Mouse (Mus musculus) stomach, postnatal 0 days (tissue): ENCODE measurements around the gene Lclat1. TPM values are rescaled to one million over a fixed set of nuclear protein-coding genes. Genes with fewer than 3 reads are reported as not detected.

ENCODE experiments used
- ATAC-seq: fragments of 200-750 bp; cut with Nextera tagmentation; 2 replicates; pipeline ENCODE4 v1.8.0; 2017; ENCODE audit not compliant: low FRiP score, low TSS enrichment
- DNase-seq: peaks from one replicate; pipeline ENCODE4 v3.0.0-alpha.2; 2016; ENCODE audit warnings: low spot score
- H3K27ac ChIP-seq: fragments of 300-500 bp; sonication (generic); replicated peaks from 2 replicates; pipeline ENCODE4 v1.5.1; 2014; ENCODE audit warnings: mild to moderate bottlenecking, control low read depth
- H3K27me3 ChIP-seq: fragments of 300-500 bp; sonication (generic); 2 replicates; pipeline ENCODE4 v1.6.1; 2014; ENCODE audit warnings: low read length; ENCODE audit not compliant: control insufficient read depth, insufficient read depth
- H3K36me3 ChIP-seq: fragments of 300-500 bp; sonication (generic); 2 replicates; pipeline ENCODE4 v1.6.1; 2014; ENCODE audit warnings: low read length, mixed read lengths; ENCODE audit not compliant: control insufficient read depth, insufficient read depth
- H3K4me1 ChIP-seq: fragments of 300-500 bp; sonication (generic); replicated peaks from 2 replicates; pipeline ENCODE4 v1.6.1; 2014; ENCODE audit warnings: antibody characterized with exemption; ENCODE audit not compliant: control insufficient read depth, insufficient read depth
- H3K4me2 ChIP-seq: fragments of 300-500 bp; sonication (generic); replicated peaks from 2 replicates; pipeline ENCODE4 v1.6.1; 2014; ENCODE audit warnings: low read depth, mild to moderate bottlenecking, control low read depth, moderate library complexity
- H3K4me3 ChIP-seq: fragments of 300-500 bp; sonication (generic); 2 replicates; pipeline ENCODE4 v1.5.1; 2014; ENCODE audit warnings: low read depth, low read length, control low read depth
- H3K9ac ChIP-seq: fragments of 300-500 bp; sonication (generic); 2 replicates; pipeline ENCODE4 v1.6.1; 2014; ENCODE audit warnings: mild to moderate bottlenecking, low read length, control low read depth, mixed read lengths
- H3K9me3 ChIP-seq: fragments of 300-500 bp; sonication (generic); 2 replicates; pipeline ENCODE4 v1.6.1; 2016; ENCODE audit warnings: low read length; ENCODE audit not compliant: control insufficient read depth
- CTCF ChIP-seq: IDR thresholded peaks from 2 replicates; pipeline ENCODE4 v1.5.1; 2016; ENCODE audit warnings: antibody characterized with exemption, low read depth, mild to moderate bottlenecking, moderate library complexity
- EP300 ChIP-seq: optimal IDR thresholded peaks from 2 replicates; pipeline ENCODE3; 2016; ENCODE audit warnings: antibody characterized with exemption
- WGBS: fragments of 180-500 bp; shearing (Covaris S2); extraction: QIAGEN DNeasy Blood & Tissue Kit; methylation state at CpG from one replicate; pipeline ENCODE4 v1.1.7; 2014; 5-methylcytosine and 5-hydroxymethylcytosine counted together
- polyA plus RNA-seq: library from polyadenylated mRNA; unstranded; fragments of >200 nt; fragmentation: Nextera tagmentation; extraction: Ambion mirVana; gene quantifications from 2 replicates; pipeline ENCODE4 v1.2.1, GENCODE M21; 2015

Lclat1 gene
- polyA plus RNA-seq, 1 experiment from 2014 or later = 4.3 TPM

DNA sequence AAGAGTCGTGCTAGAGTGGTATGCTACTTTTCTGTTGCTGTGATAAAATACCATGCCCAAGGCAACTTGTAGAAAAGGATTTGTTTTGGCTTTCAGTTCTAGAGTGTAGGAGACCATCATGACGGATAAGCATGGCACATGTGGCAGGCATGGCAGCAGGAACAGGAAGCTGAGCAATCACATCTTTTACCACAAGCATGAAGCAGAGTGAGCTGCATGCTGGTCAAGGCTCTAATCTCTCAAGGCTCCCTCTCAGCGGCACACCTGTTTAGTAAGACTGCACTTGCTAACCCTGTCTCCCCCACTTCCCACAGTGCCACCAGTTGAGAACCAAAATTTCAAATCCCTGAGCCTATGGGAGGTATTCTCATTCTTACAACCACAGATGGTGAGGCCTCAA, 119.6 kb downstream of the Lclat1 start:
- Histone ChIP-seq H3K4me1 (0 out of 2 replicates have a peak, but pooled peaks cover 2% of the 10 kb centered on the region), H3K9me3 (no peaks in the 10 kb centered on the region), H3K36me3 (no peaks in the 10 kb centered on the region), H3K27me3 (no peaks in the 10 kb centered on the region), H3K27ac (no peak overlapping the region), H3K4me3 (no peak overlapping the region), H3K4me2 (no peak overlapping the region), H3K9ac (no peak overlapping the region)
- TF ChIP-seq EP300 = no peak
- no peak for TF ChIP-seq CTCF
- DNase-seq = no peak
- ATAC-seq = no peak
- WGBS = 92% methylated on average over 3 of the region's 3 CpGs

DNA sequence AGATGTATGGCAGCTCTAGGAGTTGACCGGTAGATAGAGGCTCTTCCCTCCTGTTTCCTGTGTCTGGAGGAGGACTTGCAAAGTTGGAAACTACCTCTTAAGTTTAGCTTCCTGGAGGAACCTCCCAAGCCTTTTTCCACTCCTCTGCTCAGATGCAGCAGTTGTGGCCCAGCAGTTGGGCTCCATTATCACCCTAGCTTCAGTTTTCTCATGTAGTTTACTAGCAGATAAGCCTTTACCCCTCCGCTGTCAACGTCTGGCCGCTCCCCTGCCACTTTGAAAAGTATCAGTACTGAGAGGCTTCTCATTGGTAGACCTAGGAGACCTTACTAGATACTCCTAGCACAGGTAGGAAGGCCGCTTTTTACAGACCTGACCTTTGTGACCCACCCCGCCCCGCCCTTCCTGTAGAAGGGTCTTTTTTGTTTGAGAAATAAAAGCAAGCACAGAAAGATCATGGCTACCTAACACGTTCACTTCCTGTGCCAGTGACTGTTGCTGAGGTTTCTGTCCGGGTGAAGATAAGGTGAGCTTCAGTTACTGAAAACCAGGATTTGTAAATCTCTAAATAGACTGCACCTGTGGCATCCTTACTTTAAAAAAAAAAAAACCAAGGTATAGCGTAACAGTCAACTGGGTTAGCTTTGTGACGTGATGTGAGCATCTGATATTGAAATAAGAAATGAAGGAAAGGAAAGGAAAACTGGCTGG, 121.8 kb downstream of the Lclat1 start:
- Histone ChIP-seq H3K9ac (no peak overlapping the region), H3K9me3 (no peaks in the 10 kb centered on the region), H3K4me2 (no peak overlapping the region), H3K4me1 (0 out of 2 replicates have a peak, but pooled peaks cover 2% of the 10 kb centered on the region), H3K4me3 (no peak overlapping the region), H3K27ac (no peak overlapping the region), H3K36me3 (no peaks in the 10 kb centered on the region), H3K27me3 (no peaks in the 10 kb centered on the region)
- ATAC-seq = no peak
- WGBS = 81% methylated on average over 11 of the region's 11 CpGs
- no peak for TF ChIP-seq CTCF
- no peak for TF ChIP-seq EP300
- no peak for DNase-seq

DNA sequence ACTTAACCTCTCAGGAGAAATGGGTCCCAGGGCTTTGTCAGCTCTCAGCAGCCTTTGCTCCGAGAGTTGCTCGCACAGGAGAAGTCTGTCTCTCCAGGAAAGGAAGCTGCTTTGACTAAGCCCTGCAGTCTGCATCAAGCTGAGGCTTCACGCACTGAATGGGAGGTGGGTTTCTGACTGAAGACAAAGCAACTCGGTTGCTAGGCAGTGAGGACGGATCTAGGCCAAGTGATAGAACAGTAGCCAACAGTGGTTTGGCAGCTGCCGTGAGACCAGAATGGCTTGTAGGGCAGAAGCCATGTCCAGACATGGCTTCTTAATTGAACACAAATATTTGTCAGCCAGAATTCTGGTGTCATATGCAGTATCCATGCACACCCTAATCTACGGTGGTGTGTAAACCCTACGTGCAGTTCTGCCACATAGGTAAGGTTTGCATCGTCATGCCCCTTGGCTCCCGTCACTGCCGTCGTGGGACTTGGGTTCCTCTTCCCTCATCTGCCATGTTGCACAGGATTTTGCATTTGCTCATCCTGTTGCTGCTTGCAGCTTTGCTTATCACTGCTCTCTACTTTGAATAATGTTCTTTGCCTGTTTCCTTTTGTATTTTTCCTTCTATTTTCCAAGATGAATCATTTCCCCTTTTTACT, 122.7 kb downstream of the Lclat1 start:
- Histone ChIP-seq H3K9me3 (no peaks in the 10 kb centered on the region), H3K9ac (no peak overlapping the region), H3K4me1 (no peaks in the 10 kb centered on the region), H3K4me3 (no peak overlapping the region), H3K27me3 (no peaks in the 10 kb centered on the region), H3K4me2 (no peak overlapping the region), H3K27ac (no peak overlapping the region), H3K36me3 (no peaks in the 10 kb centered on the region)
- no peak for DNase-seq
- TF ChIP-seq CTCF (no peak), EP300 (no peak)
- no peak for ATAC-seq
- WGBS = 84% methylated on average over 12 of the region's 12 CpGs

DNA sequence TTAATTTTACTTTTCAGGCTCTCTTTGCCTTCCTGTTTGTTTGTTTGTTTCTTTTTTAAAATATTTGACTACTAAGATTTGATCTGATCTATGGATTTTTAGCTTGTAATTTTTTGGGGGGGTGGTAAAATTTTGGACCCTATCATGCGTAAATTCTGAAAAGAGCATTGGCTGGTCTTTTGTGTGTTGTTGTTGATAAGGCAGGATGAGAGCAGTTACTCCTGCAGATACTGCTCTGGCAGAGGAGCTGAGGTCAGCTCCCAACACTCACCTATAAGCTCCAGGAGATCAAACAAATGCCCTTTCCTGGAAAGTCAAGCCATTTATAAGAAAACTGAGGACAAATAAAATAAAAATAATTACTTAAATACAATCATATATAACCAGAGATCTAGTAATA, 123.6 kb downstream of the Lclat1 start:
- Histone ChIP-seq H3K4me2 (no peak overlapping the region), H3K4me1 (no peaks in the 10 kb centered on the region)
- no peak for TF ChIP-seq CTCF
- TF ChIP-seq EP300 = no peak

DNA sequence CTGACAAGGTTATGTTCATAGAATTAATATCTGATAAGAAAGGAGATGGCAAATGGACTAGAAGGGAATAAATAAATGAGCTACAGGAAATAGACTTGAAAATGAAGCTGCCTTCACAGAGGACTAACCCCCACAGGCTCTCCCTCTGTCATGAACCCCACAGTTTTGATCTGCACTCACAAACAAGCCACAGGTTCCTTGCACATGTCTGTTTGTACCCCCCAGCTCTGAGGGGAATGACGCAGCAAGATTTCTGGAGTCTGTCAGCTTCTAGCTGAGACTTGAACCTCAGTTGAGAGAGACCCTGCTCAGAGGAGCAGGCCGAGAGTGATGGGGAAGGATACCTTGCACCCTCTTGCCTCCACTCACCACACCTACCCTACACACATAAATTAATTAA, 124.8 kb downstream of the Lclat1 start:
- H3K9me3 ChIP-seq = no peaks in the 10 kb centered on the region
- H3K36me3 ChIP-seq = no peaks in the 10 kb centered on the region
- no peak overlapping the region for H3K4me2 ChIP-seq
- no peak overlapping the region for H3K9ac ChIP-seq
- no peak overlapping the region for H3K4me3 ChIP-seq
- no peak overlapping the region for H3K27ac ChIP-seq
- DNase-seq = no peak
- H3K27me3 ChIP-seq = no peaks in the 10 kb centered on the region
- ATAC-seq = no peak
- whole genome bisulfite sequencing = 98% methylated on average over 2 of the region's 2 CpGs
- TF ChIP-seq EP300 (no peak), CTCF (no peak)
- no peaks in the 10 kb centered on the region for H3K4me1 ChIP-seq

More for the DNA sequence above, 123.6 kb downstream of the Lclat1 start:
- Histone ChIP-seq H3K36me3 (no peaks in the 10 kb centered on the region), H3K9me3 (no peaks in the 10 kb centered on the region), H3K9ac (no peak overlapping the region), H3K27me3 (no peaks in the 10 kb centered on the region), H3K4me3 (no peak overlapping the region), H3K27ac (no peak overlapping the region)
- no peak for DNase-seq
- 97% methylated on average over 1 of the region's 1 CpGs for WGBS
- ATAC-seq = no peak

DNA sequence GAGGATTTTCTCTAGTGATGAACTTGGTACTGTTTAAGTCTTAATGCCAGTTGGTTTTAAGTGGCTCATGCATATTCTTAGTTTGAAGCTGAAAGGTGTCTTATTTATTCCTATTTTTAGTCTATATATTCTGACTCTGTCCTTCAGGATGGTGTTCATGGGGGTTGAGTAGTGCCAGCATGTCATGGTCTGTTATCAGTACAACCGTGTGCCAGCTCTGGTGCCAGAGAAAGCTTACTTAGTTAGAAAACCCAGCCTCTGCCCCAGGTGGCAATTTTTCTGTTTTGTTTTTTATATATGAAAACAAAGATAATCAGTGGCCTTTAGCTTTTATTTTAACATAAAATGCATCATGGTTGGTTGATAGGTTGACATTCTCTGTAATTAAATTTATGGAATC, 126.2 kb downstream of the Lclat1 start:
- H3K27me3 ChIP-seq = no peaks in the 10 kb centered on the region
- DNase-seq (no peak), ATAC-seq (no peak)
- H3K4me3 ChIP-seq = no peak overlapping the region
- TF ChIP-seq EP300 (no peak), CTCF (no peak)
- no peaks in the 10 kb centered on the region for H3K4me1 ChIP-seq
- H3K4me2 ChIP-seq = no peak overlapping the region
- H3K9me3 ChIP-seq = no peaks in the 10 kb centered on the region
- WGBS = 82% methylated on average over 1 of the region's 1 CpGs
- no peak overlapping the region for H3K27ac ChIP-seq
- H3K36me3 ChIP-seq = no peaks in the 10 kb centered on the region
- H3K9ac ChIP-seq = no peak overlapping the region
